Mouse (Mus musculus): Measurements from ENCODE around the gene Plac1. TPM values are rescaled to one million over a fixed set of nuclear protein-coding genes. Genes with fewer than 3 reads are reported as not detected.
A peak's percentile ranks its signal among the peaks of the same experiment; 100 is the strongest.
"Not testable (repeated sequence)": the region's sequence is repeated elsewhere in the genome, so short reads cannot be mapped to it uniquely, and the experiment has no call there.

The Plac1 gene
- total and polyA plus RNA-seq, 3 experiments: not detected

GRCm38 (mm10) chrX:53273124-53273523 lies 33.2 kb upstream of the Plac1 start, which contains the start of gene Fam122c:
Fam122c (plus strand) TSS chrX:53273424.
- no peak for DNase-seq (ENCODE audit: extremely low read depth)
- Histone ChIP-seq H3K9ac (ENCODE audit: insufficient read depth, low read depth) (no peak within 1 kb of the TSS), H3K4me1 (ENCODE audit: control insufficient read depth in 1 of 2, insufficient read depth in 2 of 2) (no peaks in the 10 kb centered on the region), H3K27ac (ENCODE audit: insufficient read depth, low read depth) (no peak within 1 kb of the TSS), H3K36me3 (replicated peaks in 1 of 2; ENCODE audit: control insufficient read depth in 1 of 2, insufficient read depth in 1 of 2, low read length in 1 of 2) (no peaks in the 10 kb centered on the region), H3K9me3 (replicated peaks; ENCODE audit: low read length) (no peaks in the 10 kb centered on the region), H3K27me3 (replicated peaks) (no peaks in the 10 kb centered on the region), H3K4me3 (replicated peaks in 1 of 3; ENCODE audit: low read depth in 2 of 3, low read length in 2 of 3, poor library complexity in 1 of 3) (no peak within 1 kb of the TSS), H3K79me2 (replicated peaks; ENCODE audit: control insufficient read depth, extremely low read depth, insufficient read depth, poor library complexity, severe bottlenecking) (no peaks in the 10 kb centered on the region), H3K4me2 (ENCODE audit: insufficient read depth, low read depth, poor library complexity, severe bottlenecking) (no peak within 1 kb of the TSS)
- TF ChIP-seq CHD2 (IDR thresholded peaks at IDR 0.05; ENCODE audit: low read length): no peak
- TF ChIP-seq ZMIZ1 (IDR thresholded peaks at IDR 0.05; ENCODE audit: low read depth, low read length): no peak
- TF ChIP-seq IRF4 (IDR thresholded peaks at IDR 0.05; ENCODE audit: low read depth, low read length): no peak
- TF ChIP-seq CTCF (conservative IDR thresholded peaks at IDR 0.05 in 1 of 2, IDR thresholded peaks at IDR 0.05 in 1 of 2; ENCODE audit: low read depth in 2 of 2, low read length in 2 of 2): no peak
- no peak for TF ChIP-seq PAX5 (IDR thresholded peaks at IDR 0.05; ENCODE audit: low read length)
- no peak for TF ChIP-seq USF2 (conservative IDR thresholded peaks at IDR 0.05; ENCODE audit: low read depth, low read length)
- TF ChIP-seq ZKSCAN1 (IDR thresholded peaks at IDR 0.05; ENCODE audit: borderline replicate concordance, low read depth, low read length): no peak
- TF ChIP-seq BHLHE40 (IDR thresholded peaks at IDR 0.05; ENCODE audit: low read depth, low read length): no peak
- dilution Hi-C loops (cut with MboI; ENCODE audit: extremely low pct_ligation_motif_present, extremely low pct_unique_long_range_greater_than_20kb, low sequenced_read_pairs): no loop called here
- in situ Hi-C loops (cut with MboI; ENCODE audit: low pct_ligation_motif_present, low pct_unique_long_range_greater_than_20kb, low sequenced_read_pairs): loop anchor here (25.0 kb wide), 1 partner anchor 261 kb away; no protein-coding TSS in a partner anchor

GRCm38 (mm10) chrX:53271628-53272027 lies 31.7 kb upstream of the Plac1 start:
- H3K36me3 ChIP-seq (replicated peaks in 1 of 2; ENCODE audit: control insufficient read depth in 1 of 2, insufficient read depth in 1 of 2, low read length in 1 of 2); H3K79me2 ChIP-seq (replicated peaks; ENCODE audit: control insufficient read depth, extremely low read depth, insufficient read depth, poor library complexity, severe bottlenecking); H3K4me2 ChIP-seq (ENCODE audit: insufficient read depth, low read depth, poor library complexity, severe bottlenecking); DNase-seq (ENCODE audit: extremely low read depth); H3K4me1 ChIP-seq (ENCODE audit: control insufficient read depth in 1 of 2, insufficient read depth in 2 of 2); H3K9ac ChIP-seq (ENCODE audit: insufficient read depth, low read depth); dilution Hi-C loops (cut with MboI; ENCODE audit: extremely low pct_ligation_motif_present, extremely low pct_unique_long_range_greater_than_20kb, low sequenced_read_pairs); H3K27me3 ChIP-seq (replicated peaks); H3K4me3 ChIP-seq (replicated peaks in 1 of 3; ENCODE audit: low read depth in 2 of 3, low read length in 2 of 3, poor library complexity in 1 of 3); H3K27ac ChIP-seq (ENCODE audit: insufficient read depth, low read depth); H3K9me3 ChIP-seq (replicated peaks; ENCODE audit: low read length): not testable (repeated sequence)
- in situ Hi-C loops (cut with MboI; ENCODE audit: low pct_ligation_motif_present, low pct_unique_long_range_greater_than_20kb, low sequenced_read_pairs): loop anchor here (25.0 kb wide), 1 partner anchor 259 kb away; no protein-coding TSS in a partner anchor

- H3K4me2 ChIP-seq (ENCODE audit: insufficient read depth, low read depth, poor library complexity, severe bottlenecking): peak overlapping the region; percentile 50; the same call in 1 of the 2 replicates
- no peaks in the 10 kb centered on the region for H3K36me3 ChIP-seq (replicated peaks in 1 of 2; ENCODE audit: control insufficient read depth in 1 of 2, insufficient read depth in 1 of 2, low read length in 1 of 2)
- no peaks in the 10 kb centered on the region for H3K9me3 ChIP-seq (replicated peaks; ENCODE audit: low read length)
- in situ Hi-C loops (cut with MboI; ENCODE audit: low pct_ligation_motif_present, low pct_unique_long_range_greater_than_20kb, low sequenced_read_pairs): loop anchor here (25.0 kb wide), 1 partner anchor 258 kb away; no protein-coding TSS in a partner anchor
- H3K27me3 ChIP-seq (replicated peaks): no peaks in the 10 kb centered on the region
- peak overlapping the region; percentile 19; the same call in 1 of the 2 replicates for H3K9ac ChIP-seq (ENCODE audit: insufficient read depth, low read depth)
- dilution Hi-C loops (cut with MboI; ENCODE audit: extremely low pct_ligation_motif_present, extremely low pct_unique_long_range_greater_than_20kb, low sequenced_read_pairs): no loop called here
- peaks cover 0 to 1% of the 10 kb centered on the region in 2 experiments; a peak in 2 of 4 replicates for H3K4me1 ChIP-seq (ENCODE audit: control insufficient read depth in 1 of 2, insufficient read depth in 2 of 2)
- H3K79me2 ChIP-seq (replicated peaks; ENCODE audit: control insufficient read depth, extremely low read depth, insufficient read depth, poor library complexity, severe bottlenecking): no peaks in the 10 kb centered on the region
- peak overlapping the region; percentile 30 to 69 (median 47) for H3K4me3 ChIP-seq (replicated peaks in 1 of 3; ENCODE audit: low read depth in 2 of 3, low read length in 2 of 3, poor library complexity in 1 of 3)
- H3K27ac ChIP-seq (ENCODE audit: insufficient read depth, low read depth): no peak overlapping the region
- no peak for TF ChIP-seq ETS1 (conservative IDR thresholded peaks at IDR 0.05; ENCODE audit: low read depth, low read length)
- TF ChIP-seq BHLHE40 (IDR thresholded peaks at IDR 0.05; ENCODE audit: low read depth, low read length): no peak
- TF ChIP-seq NRF1 (IDR thresholded peaks at IDR 0.05; ENCODE audit: low read depth, low read length): no peak
- TF ChIP-seq MAFK (IDR thresholded peaks at IDR 0.05; ENCODE audit: insufficient replicate concordance, low read length): no peak
- TF ChIP-seq TBP (conservative IDR thresholded peaks at IDR 0.05; ENCODE audit: low read depth, low read length): no peak
- no peak for TF ChIP-seq RAD21 (IDR thresholded peaks at IDR 0.05; ENCODE audit: low read depth, low read length)
- no peak for TF ChIP-seq EP300 (IDR thresholded peaks at IDR 0.05; ENCODE audit: low read length)
- no peak for TF ChIP-seq KAT2A (IDR thresholded peaks at IDR 0.05; ENCODE audit: insufficient replicate concordance, low read length)
- no peak for TF ChIP-seq MYC (IDR thresholded peaks at IDR 0.05; ENCODE audit: low read depth, low read length)
- TF ChIP-seq MXI1 (IDR thresholded peaks at IDR 0.05; ENCODE audit: low read depth, low read length): no peak
- TF ChIP-seq ZKSCAN1 (IDR thresholded peaks at IDR 0.05; ENCODE audit: borderline replicate concordance, low read depth, low read length): no peak
- no peak for TF ChIP-seq CHD1 (IDR thresholded peaks at IDR 0.05; ENCODE audit: low read depth, low read length)
- TF ChIP-seq RCOR1 (conservative IDR thresholded peaks at IDR 0.05; ENCODE audit: low read depth, low read length): no peak
- TF ChIP-seq UBTF (IDR thresholded peaks at IDR 0.05; ENCODE audit: low read depth, low read length): no peak
- TF ChIP-seq NELFE (IDR thresholded peaks at IDR 0.05; ENCODE audit: low read depth, low read length): no peak
- no peak for DNase-seq (ENCODE audit: extremely low read depth)
Observed at GRCm38 (mm10) chrX:53270063-53270432, 30.1 kb upstream of the Plac1 start.
